Mouse (Mus musculus) cortical plate, adult 2 months (tissue): ENCODE measurements around the gene Rc3h1.

Experiments
- CTCF ChIP-seq: fragments of 200-500 bp; IDR thresholded peaks from 2 replicates; pipeline ENCODE4 v1.5.1; 2011; ENCODE audit warnings: mild to moderate bottlenecking, control low read depth, low read length; ENCODE audit not compliant: insufficient read depth; ENCODE audit errors: extremely low read depth
- POLR2A ChIP-seq: fragments of 200-500 bp; IDR thresholded peaks from 2 replicates; pipeline ENCODE4 v1.6.1; 2011; ENCODE audit warnings: mild to moderate bottlenecking, low read length, control low read depth; ENCODE audit not compliant: insufficient read depth; ENCODE audit errors: extremely low read depth

DNA sequence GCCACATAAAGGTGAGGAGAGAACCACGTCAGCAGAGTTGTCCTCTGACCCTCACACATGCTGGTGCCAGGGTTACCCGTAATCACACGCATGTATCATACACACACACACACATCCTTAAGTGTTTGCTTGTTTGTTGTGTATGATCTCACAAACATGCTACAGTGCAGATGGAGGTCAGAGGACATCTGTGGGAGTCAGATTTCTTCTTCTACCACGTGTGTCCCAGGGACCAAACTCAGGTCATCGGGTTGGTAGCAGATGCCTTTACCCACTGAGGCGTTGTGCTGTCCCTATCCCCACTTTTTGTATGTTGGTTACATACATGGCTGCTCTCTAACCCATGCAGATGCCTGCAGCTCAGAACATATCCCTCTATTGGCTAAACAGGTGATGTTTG lies 79.3 kb downstream of the Rc3h1 start:
- no peak for TF ChIP-seq CTCF
- TF ChIP-seq POLR2A = no peak
